Mouse (Mus musculus) stomach, postnatal 0 days (tissue): ENCODE measurements around the gene Mfap3. TPM values are rescaled to one million over a fixed set of nuclear protein-coding genes. Genes with fewer than 3 reads are reported as not detected.
"Not testable (repeated sequence)": the region's sequence is repeated elsewhere in the genome, so short reads cannot be mapped to it uniquely, and the experiment has no call there.

ENCODE experiments used
- ATAC-seq: fragments of 200-750 bp; cut with Nextera tagmentation; 2 replicates; pipeline ENCODE4 v1.8.0; 2017; ENCODE audit not compliant: low FRiP score, low TSS enrichment
- DNase-seq: peaks from one replicate; pipeline ENCODE4 v3.0.0-alpha.2; 2016; ENCODE audit warnings: low spot score
- H3K27ac ChIP-seq: fragments of 300-500 bp; sonication (generic); replicated peaks from 2 replicates; pipeline ENCODE4 v1.5.1; 2014; ENCODE audit warnings: mild to moderate bottlenecking, control low read depth
- H3K27me3 ChIP-seq: fragments of 300-500 bp; sonication (generic); 2 replicates; pipeline ENCODE4 v1.6.1; 2014; ENCODE audit warnings: low read length; ENCODE audit not compliant: control insufficient read depth, insufficient read depth
- H3K36me3 ChIP-seq: fragments of 300-500 bp; sonication (generic); 2 replicates; pipeline ENCODE4 v1.6.1; 2014; ENCODE audit warnings: low read length, mixed read lengths; ENCODE audit not compliant: control insufficient read depth, insufficient read depth
- H3K4me1 ChIP-seq: fragments of 300-500 bp; sonication (generic); replicated peaks from 2 replicates; pipeline ENCODE4 v1.6.1; 2014; ENCODE audit warnings: antibody characterized with exemption; ENCODE audit not compliant: control insufficient read depth, insufficient read depth
- H3K4me2 ChIP-seq: fragments of 300-500 bp; sonication (generic); replicated peaks from 2 replicates; pipeline ENCODE4 v1.6.1; 2014; ENCODE audit warnings: low read depth, mild to moderate bottlenecking, control low read depth, moderate library complexity
- H3K4me3 ChIP-seq: fragments of 300-500 bp; sonication (generic); 2 replicates; pipeline ENCODE4 v1.5.1; 2014; ENCODE audit warnings: low read depth, low read length, control low read depth
- H3K9ac ChIP-seq: fragments of 300-500 bp; sonication (generic); 2 replicates; pipeline ENCODE4 v1.6.1; 2014; ENCODE audit warnings: mild to moderate bottlenecking, low read length, control low read depth, mixed read lengths
- H3K9me3 ChIP-seq: fragments of 300-500 bp; sonication (generic); 2 replicates; pipeline ENCODE4 v1.6.1; 2016; ENCODE audit warnings: low read length; ENCODE audit not compliant: control insufficient read depth
- CTCF ChIP-seq: IDR thresholded peaks from 2 replicates; pipeline ENCODE4 v1.5.1; 2016; ENCODE audit warnings: antibody characterized with exemption, low read depth, mild to moderate bottlenecking, moderate library complexity
- EP300 ChIP-seq: optimal IDR thresholded peaks from 2 replicates; pipeline ENCODE3; 2016; ENCODE audit warnings: antibody characterized with exemption
- WGBS: fragments of 180-500 bp; shearing (Covaris S2); extraction: QIAGEN DNeasy Blood & Tissue Kit; methylation state at CpG from one replicate; pipeline ENCODE4 v1.1.7; 2014; 5-methylcytosine and 5-hydroxymethylcytosine counted together
- polyA plus RNA-seq: library from polyadenylated mRNA; unstranded; fragments of >200 nt; fragmentation: Nextera tagmentation; extraction: Ambion mirVana; gene quantifications from 2 replicates; pipeline ENCODE4 v1.2.1, GENCODE M21; 2015

The Mfap3 gene
- polyA plus RNA-seq, 1 experiment from 2014 or later, result 22.8 TPM

- Histone ChIP-seq H3K9me3 (no peaks in the 10 kb centered on the region), H3K4me3 (no peak overlapping the region), H3K27me3 (no peaks in the 10 kb centered on the region), H3K36me3 (no peaks in the 10 kb centered on the region), H3K9ac (no peak overlapping the region), H3K4me2 (no peak overlapping the region; the same call in 1 of the 2 replicates), H3K27ac (peak overlapping the region; percentile 24; the same call in 1 of the 2 replicates), H3K4me1 (no peaks in the 10 kb centered on the region; the same call in 1 of the 2 replicates)
- WGBS, result 30% methylated on average over 18 of the region's 18 CpGs
- peak; percentile 87 for DNase-seq
- ATAC-seq, result peak; percentile 71
- TF ChIP-seq CTCF (peak; percentile 100), EP300 (no peak)
These were observed 30.4 kb downstream of the Mfap3 start for GRCm38 (mm10) chr11:57548618-57549550.

DNA sequence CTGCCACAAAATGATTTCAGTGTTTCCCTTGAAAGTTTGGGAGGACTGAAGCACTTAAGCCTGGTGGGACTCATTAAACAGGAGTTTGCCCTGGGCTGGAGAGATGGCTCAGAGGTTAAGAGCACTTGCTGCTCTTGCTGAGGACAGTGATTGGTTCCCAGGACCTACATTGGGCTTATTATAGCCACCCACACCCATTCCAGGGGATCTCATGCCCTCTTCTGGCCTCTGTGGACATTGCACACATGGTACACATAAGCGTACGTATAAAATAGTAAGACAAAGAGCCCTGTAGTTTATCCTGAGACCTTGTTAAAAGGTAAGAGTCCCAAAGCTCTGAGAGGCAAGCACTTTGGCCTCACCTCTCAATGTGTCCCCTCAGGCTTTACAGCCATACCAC lies 31.8 kb downstream of the Mfap3 start:
- 93% methylated on average over 2 of the region's 2 CpGs for WGBS
- no peak overlapping the region for H3K4me2 ChIP-seq
- H3K36me3 ChIP-seq, result no peaks in the 10 kb centered on the region
- no peaks in the 10 kb centered on the region; the same call in 1 of the 2 replicates for H3K4me1 ChIP-seq
- TF ChIP-seq CTCF, result peak; percentile 47
- no peak for TF ChIP-seq EP300
- DNase-seq, result no peak
- H3K9ac ChIP-seq, result no peak overlapping the region
- H3K27me3 ChIP-seq, result no peaks in the 10 kb centered on the region
- H3K27ac ChIP-seq, result no peak overlapping the region
- no peak for ATAC-seq
- no peak overlapping the region for H3K4me3 ChIP-seq
- H3K9me3 ChIP-seq, result no peaks in the 10 kb centered on the region

GRCm38 (mm10) chr11:57551016-57551415 lies 32.6 kb downstream of the Mfap3 start:
- no peak for TF ChIP-seq EP300
- TF ChIP-seq CTCF, result no peak
- H3K4me1 ChIP-seq, result no peaks in the 10 kb centered on the region; the same call in 1 of the 2 replicates
- no peak overlapping the region for H3K4me3 ChIP-seq
- no peak overlapping the region for H3K27ac ChIP-seq
- no peak overlapping the region for H3K4me2 ChIP-seq
- WGBS, result 73% methylated on average over 8 of the region's 8 CpGs
- H3K27me3 ChIP-seq, result no peaks in the 10 kb centered on the region
- no peaks in the 10 kb centered on the region for H3K36me3 ChIP-seq
- no peak for ATAC-seq
- no peaks in the 10 kb centered on the region for H3K9me3 ChIP-seq
- no peak for DNase-seq
- H3K9ac ChIP-seq, result no peak overlapping the region

DNA sequence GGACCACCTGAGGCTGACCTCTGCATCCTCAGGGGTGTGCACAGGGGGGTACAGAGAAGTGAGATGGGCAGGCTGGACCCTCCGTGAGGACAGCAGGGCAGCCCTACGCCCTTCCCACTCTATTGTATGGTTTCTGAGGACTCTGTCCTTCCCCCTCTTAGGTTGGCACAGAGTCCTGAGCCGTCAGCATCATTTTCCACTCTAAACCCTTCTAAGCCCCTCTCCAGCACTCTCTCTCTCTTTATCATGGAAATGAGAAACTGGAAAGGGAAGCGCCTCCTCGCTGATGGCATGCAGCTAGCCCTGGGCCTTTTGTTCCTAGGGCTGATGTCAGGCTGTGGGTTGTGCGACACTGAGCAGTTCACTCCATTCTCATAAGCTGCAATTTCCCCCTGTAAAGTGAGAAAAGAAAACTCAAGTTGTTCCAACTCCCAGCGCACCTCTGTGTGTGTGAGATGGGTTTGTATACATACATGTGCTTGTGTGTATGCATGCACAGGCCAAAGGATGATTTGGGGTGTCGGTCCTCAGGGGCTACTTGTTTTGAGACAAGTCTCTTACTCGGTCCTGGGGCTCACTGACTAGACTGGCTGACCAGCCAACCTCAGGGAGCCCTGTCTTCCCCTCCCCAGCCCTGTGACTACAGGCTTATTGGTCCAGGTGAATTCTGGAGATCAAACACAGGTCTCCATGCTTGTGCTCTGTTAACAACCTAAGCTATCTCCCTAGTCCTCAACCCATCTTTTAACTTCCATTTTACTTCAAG lies 34.7 kb downstream of the Mfap3 start:
- Histone ChIP-seq H3K36me3 (no peaks in the 10 kb centered on the region), H3K4me2 (no peak overlapping the region), H3K27me3 (no peaks in the 10 kb centered on the region), H3K4me3 (no peak overlapping the region), H3K4me1 (no peaks in the 10 kb centered on the region; the same call in 1 of the 2 replicates), H3K27ac (no peak overlapping the region), H3K9ac (no peak overlapping the region), H3K9me3 (no peaks in the 10 kb centered on the region)
- no peak for DNase-seq
- no peak for ATAC-seq
- 69% methylated on average over 9 of the region's 9 CpGs for WGBS
- TF ChIP-seq CTCF (no peak), EP300 (no peak)

DNA sequence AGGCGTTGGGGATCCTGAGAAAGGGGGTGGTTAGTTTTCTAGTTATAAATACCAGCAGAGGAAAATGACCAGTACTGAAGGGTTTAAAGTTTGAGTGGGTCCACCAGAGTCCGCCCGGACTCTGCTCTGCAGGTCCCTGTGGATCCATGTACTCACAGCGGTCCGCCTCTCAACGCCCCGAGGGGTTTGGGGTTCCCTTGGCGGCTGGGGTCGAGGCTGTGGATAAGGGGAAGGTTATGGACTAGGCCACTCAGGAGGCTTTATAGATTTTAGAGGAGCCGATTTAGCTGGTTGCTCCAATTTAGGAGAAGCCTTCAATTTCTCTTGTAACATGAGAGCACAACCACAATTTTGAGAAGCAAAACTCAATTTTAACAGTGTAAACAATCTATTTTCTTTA lies 39.5 kb downstream of the Mfap3 start:
- H3K27ac ChIP-seq, DNase-seq, H3K27me3 ChIP-seq, ATAC-seq, H3K9ac ChIP-seq, H3K4me3 ChIP-seq, H3K9me3 ChIP-seq, H3K36me3 ChIP-seq, H3K4me1 ChIP-seq, H3K4me2 ChIP-seq: not testable (repeated sequence)
- WGBS, result 92% methylated on average over 9 of the region's 10 CpGs
